Mouse (Mus musculus) testis, postnatal 14 days (tissue): ENCODE measurements at regions not wholly inside any gene's neighbourhood (a gene's known extent, or its start where the extent isn't known, plus 50 kb on each side); places are given as distances from the start of the nearest gene placed in this dataset.
"Not testable (repeated sequence)": the region's sequence is repeated elsewhere in the genome, so short reads cannot be mapped to it uniquely, and the experiment has no call there.

Source experiments
- DNase-seq: peaks from one replicate; pipeline ENCODE4 v3.0.0; 2021; ENCODE audit warnings: low spot score

DNA sequence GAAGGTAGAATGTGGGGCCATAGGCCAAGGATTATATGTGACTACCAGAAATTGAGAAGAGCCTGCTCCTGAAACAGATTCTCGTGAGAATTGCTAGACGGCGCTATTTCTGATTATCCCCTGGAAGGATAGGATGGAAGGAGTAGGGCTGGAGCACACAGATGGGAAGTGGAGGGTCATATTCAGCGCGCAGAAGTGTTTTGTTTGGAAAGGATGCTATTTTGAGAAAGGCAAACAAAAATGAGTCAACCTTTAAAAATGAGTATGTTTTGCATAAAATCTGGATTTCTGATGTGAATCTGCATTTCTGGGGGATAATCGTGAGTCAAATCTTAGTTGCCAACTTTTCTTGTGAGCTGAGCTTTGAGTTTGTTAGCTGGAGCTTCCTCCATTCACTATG, 58.1 kb upstream of the Fshb start:
- no peak for DNase-seq

DNA sequence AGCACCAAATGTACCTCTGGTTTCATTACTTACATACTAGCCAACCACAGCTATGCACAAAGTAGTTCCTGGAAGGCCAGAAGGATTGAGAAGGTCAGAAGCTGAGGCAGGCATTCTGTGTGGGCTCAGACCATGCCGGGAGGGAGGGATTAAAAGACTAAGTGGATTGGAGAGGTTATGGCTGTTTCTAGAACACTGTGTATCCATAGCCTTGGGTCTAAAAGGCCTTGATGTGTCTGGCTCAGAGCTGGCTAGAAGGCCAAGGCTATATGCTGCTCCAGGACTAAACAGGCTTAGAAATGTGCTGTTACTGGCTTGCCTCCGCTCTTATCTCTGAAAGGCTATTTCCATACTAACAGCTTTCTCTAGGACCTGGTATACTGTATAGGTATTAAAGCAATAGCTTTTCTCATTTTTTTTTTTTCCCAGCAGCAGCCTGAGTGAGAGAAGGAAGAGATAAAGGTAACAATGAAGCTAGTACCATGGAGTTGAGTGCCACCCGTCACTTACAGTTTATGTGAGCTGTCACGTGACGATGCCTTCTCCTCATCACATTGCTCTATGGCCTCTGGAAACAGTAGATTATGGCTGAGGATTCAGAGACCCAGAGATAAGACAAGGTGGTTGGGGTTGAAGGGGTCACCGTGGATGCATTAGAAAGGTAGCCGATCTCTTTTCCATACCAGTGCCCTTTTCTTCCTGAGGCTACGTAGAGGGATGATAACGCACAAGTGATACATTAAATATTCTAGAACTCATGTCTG, 59.4 kb upstream of the Fshb start:
- DNase-seq: peak; percentile 11

GRCm38 (mm10) chr2:107119697-107120096, 60.2 kb upstream of the Fshb start:
- DNase-seq: no peak

DNA sequence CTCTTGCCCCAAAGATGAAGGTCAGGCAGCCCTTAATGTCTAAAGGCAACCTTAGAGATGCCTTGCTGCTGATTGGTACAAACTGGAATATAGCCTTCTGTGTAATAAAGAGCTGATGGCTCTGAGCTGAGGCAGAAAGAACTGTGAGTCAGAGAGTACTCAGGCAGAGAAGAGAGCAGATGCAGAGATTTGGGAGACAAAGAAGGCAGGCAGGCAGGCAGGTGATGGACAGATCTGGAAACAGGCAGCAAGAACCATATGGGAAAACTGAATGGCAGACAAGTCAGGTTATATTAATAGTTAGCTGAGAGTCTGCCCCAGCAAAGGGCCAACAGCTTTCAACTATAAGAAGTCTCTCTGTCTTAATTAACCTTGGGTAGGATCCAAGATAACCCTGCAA, 73.7 kb upstream of the Fshb start:
- DNase-seq: no peak

DNA sequence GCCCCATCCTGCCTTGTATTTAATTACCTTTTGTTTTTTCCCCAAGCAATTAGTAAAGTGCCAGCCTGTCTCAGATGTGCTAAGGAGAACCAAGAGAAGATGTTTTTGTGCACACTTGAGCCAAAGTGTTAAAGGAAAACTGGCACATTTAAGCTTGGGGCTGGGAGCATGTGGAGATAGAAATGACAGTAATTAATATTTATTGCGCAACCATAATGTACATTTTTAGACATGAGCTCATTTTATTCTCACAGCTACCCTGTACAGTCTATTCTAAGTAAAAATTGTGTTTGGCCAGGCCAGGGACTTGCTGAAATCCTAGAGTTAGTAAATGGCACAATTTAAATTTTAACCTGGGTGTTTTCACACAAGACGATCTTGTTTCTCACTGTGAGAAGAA, 89.9 kb upstream of the Fshb start:
- no peak for DNase-seq

- DNase-seq: no peak
Observed at GRCm38 (mm10) chr2:107149851-107150250, 90.4 kb upstream of the Fshb start.

GRCm38 (mm10) chr2:107150373-107150772, 90.9 kb upstream of the Fshb start:
- no peak for DNase-seq

- no peak for DNase-seq
Observed at GRCm38 (mm10) chr2:107151878-107152277, 92.4 kb upstream of the Fshb start.

DNA sequence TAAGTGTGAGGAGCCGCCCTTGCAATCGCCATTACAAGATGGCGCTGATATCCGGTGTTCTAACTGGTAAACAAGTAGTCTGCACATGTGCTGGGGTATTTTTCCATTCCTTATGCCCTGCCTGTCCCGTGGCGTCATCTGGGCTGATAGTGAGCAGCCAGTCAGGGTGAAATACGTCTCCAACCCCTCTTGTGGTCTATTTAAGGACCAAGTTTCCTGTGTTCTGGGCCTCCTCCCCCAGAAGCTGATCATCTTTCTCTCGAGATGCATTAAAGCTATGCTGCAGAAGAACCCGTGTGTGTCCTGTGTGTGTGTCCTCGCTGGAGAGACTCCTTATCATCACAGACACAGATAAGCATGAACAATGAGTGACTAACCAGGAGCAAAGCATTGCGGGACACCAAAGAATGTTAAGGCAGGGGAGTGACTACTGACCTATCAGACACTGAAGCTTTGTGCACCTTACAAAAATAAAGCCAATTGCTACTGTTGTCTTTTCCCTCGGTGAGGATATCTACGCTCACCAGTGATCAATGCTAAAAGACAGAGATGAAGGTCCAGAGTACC, 99.5 kb upstream of the Fshb start:
- DNase-seq: not testable (repeated sequence)

GRCm38 (mm10) chr2:107175721-107176120, 114.7 kb upstream of the Kcna4 start:
- DNase-seq: no peak

DNA sequence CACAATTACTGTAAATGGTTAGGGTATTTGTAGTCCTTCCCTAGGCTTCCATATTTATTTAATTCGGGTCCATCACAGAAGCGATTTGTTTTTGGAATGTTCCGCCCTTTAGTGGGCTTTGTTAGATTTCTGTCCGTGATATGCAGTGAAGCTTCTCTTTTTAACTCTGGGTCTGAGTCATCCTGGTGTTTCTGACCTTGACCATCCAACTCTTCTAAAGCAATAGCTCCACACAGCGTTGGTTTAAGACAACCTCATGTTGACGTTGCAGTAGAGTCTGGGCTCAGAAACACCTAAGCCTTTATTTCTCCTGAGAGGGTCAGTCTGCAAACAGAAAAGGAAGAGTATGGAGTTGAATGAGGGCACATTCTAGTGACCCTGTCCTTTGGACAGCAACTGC, 107.4 kb upstream of the Kcna4 start:
- DNase-seq: no peak

- no peak for DNase-seq
Observed at GRCm38 (mm10) chr2:107184864-107185263, 105.6 kb upstream of the Kcna4 start.

- DNase-seq: no peak
Observed at GRCm38 (mm10) chr2:107201856-107202473, 88.5 kb upstream of the Kcna4 start.

DNA sequence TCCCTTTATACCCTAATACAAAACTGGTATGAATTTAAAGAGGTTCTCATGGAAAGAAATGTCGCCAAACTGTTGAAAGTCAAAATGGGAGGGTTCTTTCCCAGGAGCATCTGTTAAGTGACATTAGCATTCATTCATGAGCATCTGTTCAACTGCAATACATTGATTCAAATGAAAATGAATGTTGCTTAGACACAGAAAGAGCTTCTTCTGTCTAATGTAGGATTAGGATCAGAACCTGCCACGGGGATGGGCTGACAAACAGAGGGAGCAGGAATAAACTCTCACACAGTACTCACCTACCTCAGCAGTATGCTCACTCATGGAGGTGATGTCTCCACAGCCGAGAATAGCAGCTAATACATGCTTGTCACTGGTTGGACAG, 88.0 kb upstream of the Kcna4 start:
- no peak for DNase-seq

- no peak for DNase-seq
Observed at GRCm38 (mm10) chr2:107221544-107221943, 68.9 kb upstream of the Kcna4 start.

- no peak for DNase-seq
Observed at GRCm38 (mm10) chr2:107224679-107225078, 65.8 kb upstream of the Kcna4 start.

DNA sequence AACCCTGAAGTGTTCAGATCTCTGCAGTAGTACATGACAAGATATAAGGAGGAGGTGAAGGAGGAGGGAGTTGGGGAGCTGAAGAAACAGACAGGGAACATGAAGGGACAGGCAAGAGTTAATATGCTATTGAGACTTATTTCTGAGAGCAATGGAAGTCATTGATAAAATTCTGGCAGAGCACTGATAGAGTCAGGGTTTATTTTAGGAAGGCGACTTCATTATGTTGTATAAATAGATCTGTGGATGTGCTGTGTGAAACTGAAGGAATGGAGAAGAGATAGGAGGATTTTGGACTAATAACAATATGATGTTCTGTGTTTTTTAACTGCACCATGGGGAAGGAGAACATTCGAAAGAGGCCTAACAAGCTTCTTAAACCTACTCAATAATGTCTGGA, 63.0 kb upstream of the Kcna4 start:
- DNase-seq: no peak

- DNase-seq: no peak
Observed at GRCm38 (mm10) chr2:107228287-107228686, 62.2 kb upstream of the Kcna4 start.

- DNase-seq: no peak
Observed at GRCm38 (mm10) chr2:107231680-107232079, 58.8 kb upstream of the Kcna4 start.

GRCm38 (mm10) chr2:107232885-107233284, 57.6 kb upstream of the Kcna4 start:
- DNase-seq: no peak
